Mouse (Mus musculus) CH12.LX (cell line): ENCODE measurements around the gene Adgra1. TPM values are rescaled to one million over a fixed set of nuclear protein-coding genes. Genes with fewer than 3 reads are reported as not detected.

Experiments
- DNase-seq: peaks from one replicate; pipeline ENCODE4 v3.0.0-alpha.2; 2013; ENCODE audit errors: extremely low read depth
- H3K27ac ChIP-seq: 2 replicates; pipeline ENCODE4 v1.5.1; 2012; ENCODE audit warnings: low read depth, mild to moderate bottlenecking, control low read depth, moderate library complexity; ENCODE audit not compliant: insufficient read depth
- H3K27me3 ChIP-seq: replicated peaks from 2 replicates; pipeline ENCODE3; 2012; ENCODE audit warnings: inconsistent platforms
- H3K36me3 ChIP-seq, 2 experiments: replicated peaks in 1 of 2; 2 replicates each; pipeline versions ENCODE3 to v1.6.1; 2012; ENCODE audit warnings: inconsistent platforms in 1 of 2, low read length in 1 of 2, mild to moderate bottlenecking in 1 of 2, mixed read lengths in 1 of 2, moderate library complexity in 1 of 2; ENCODE audit not compliant: control insufficient read depth in 1 of 2, insufficient read depth in 1 of 2
- H3K4me1 ChIP-seq, 2 experiments: 2 replicates each; pipeline ENCODE4 v1.6.1; 2012; ENCODE audit warnings: inconsistent platforms in 1 of 2, moderate library complexity in 1 of 2; ENCODE audit not compliant: insufficient read depth in 2 of 2, control insufficient read depth in 1 of 2
- H3K4me2 ChIP-seq: 2 replicates; pipeline ENCODE4 v1.6.1; 2012; ENCODE audit warnings: low read depth, mild to moderate bottlenecking, control low read depth; ENCODE audit not compliant: poor library complexity, insufficient read depth, severe bottlenecking
- H3K4me3 ChIP-seq, 3 experiments: fragments of 150-350 bp in 1 of 3; sonication (generic) in 1 of 3; replicated peaks in 1 of 3; 2 replicates each; pipeline versions ENCODE3 to v1.5.1; 2011 to 2012; ENCODE audit warnings: low read depth in 2 of 3, low read length in 2 of 3, mild to moderate bottlenecking in 2 of 3, moderate library complexity in 2 of 3, control low read depth in 1 of 3, improper control_type of control experiment in 1 of 3, inconsistent platforms in 1 of 3, mixed read lengths in 1 of 3; ENCODE audit not compliant: poor library complexity in 1 of 3
- H3K79me2 ChIP-seq: replicated peaks from 2 replicates; pipeline ENCODE4 v1.6.1; 2012; ENCODE audit warnings: mild to moderate bottlenecking, moderate library complexity; ENCODE audit not compliant: control insufficient read depth, poor library complexity, insufficient read depth, severe bottlenecking; ENCODE audit errors: extremely low read depth
- H3K9ac ChIP-seq: 2 replicates; pipeline ENCODE4 v1.6.1; 2012; ENCODE audit warnings: low read depth, mild to moderate bottlenecking, control low read depth, moderate library complexity; ENCODE audit not compliant: insufficient read depth
- H3K9me3 ChIP-seq: replicated peaks from 2 replicates; pipeline ENCODE3; 2012; ENCODE audit warnings: low read length, inconsistent platforms, mixed read lengths
- BHLHE40 ChIP-seq: IDR thresholded peaks from 2 replicates; pipeline ENCODE4 v1.6.1; 2011; ENCODE audit warnings: mild to moderate bottlenecking, low read depth, low read length, improper control_type of control experiment
- CHD2 ChIP-seq: IDR thresholded peaks from 2 replicates; pipeline ENCODE4 v1.6.1; 2011; ENCODE audit warnings: low read length, improper control_type of control experiment
- CTCF ChIP-seq, 2 experiments: IDR thresholded peaks in 1 of 2; conservative IDR thresholded peaks in 1 of 2; 2 replicates each; pipeline ENCODE4 v1.5.1; 2011 to 2012; ENCODE audit warnings: low read depth in 2 of 2, low read length in 2 of 2, improper control_type of control experiment in 1 of 2, inconsistent platforms in 1 of 2, mild to moderate bottlenecking in 1 of 2, moderate library complexity in 1 of 2
- E2F4 ChIP-seq: IDR thresholded peaks from 2 replicates; pipeline ENCODE4 v1.6.1; 2011; ENCODE audit warnings: low read depth, low read length, improper control_type of control experiment; ENCODE audit not compliant: insufficient replicate concordance
- ELF1 ChIP-seq: IDR thresholded peaks from 2 replicates; pipeline ENCODE4 v1.6.1; 2014; ENCODE audit warnings: low read depth, mild to moderate bottlenecking, inconsistent platforms, low read length, improper control_type of control experiment
- EP300 ChIP-seq: IDR thresholded peaks from 2 replicates; pipeline ENCODE4 v1.6.1; 2011; ENCODE audit warnings: low read length, improper control_type of control experiment
- HCFC1 ChIP-seq: IDR thresholded peaks from 2 replicates; pipeline ENCODE4 v1.6.1; 2012; ENCODE audit warnings: low read depth, mild to moderate bottlenecking, inconsistent platforms, low read length, improper control_type of control experiment
- JUN ChIP-seq: IDR thresholded peaks from 2 replicates; pipeline ENCODE4 v1.6.1; 2011; ENCODE audit warnings: low read depth, mild to moderate bottlenecking, low read length, improper control_type of control experiment, moderate library complexity; ENCODE audit not compliant: insufficient read depth
- JUND ChIP-seq: conservative IDR thresholded peaks from 2 replicates; pipeline ENCODE4 v1.6.1; 2011; ENCODE audit warnings: low read depth, low read length, improper control_type of control experiment
- KAT2A ChIP-seq: IDR thresholded peaks from 2 replicates; pipeline ENCODE4 v1.6.1; 2012; ENCODE audit warnings: low read length, improper control_type of control experiment, inconsistent platforms; ENCODE audit not compliant: insufficient replicate concordance
- MAFK ChIP-seq: IDR thresholded peaks from 2 replicates; pipeline ENCODE4 v1.6.1; 2011; ENCODE audit warnings: low read length, improper control_type of control experiment; ENCODE audit not compliant: insufficient replicate concordance
- MAX ChIP-seq: IDR thresholded peaks from 2 replicates; pipeline ENCODE4 v1.6.1; 2011; ENCODE audit warnings: low read length, improper control_type of control experiment
- NRF1 ChIP-seq: IDR thresholded peaks from 2 replicates; pipeline ENCODE4 v1.6.1; 2014; ENCODE audit warnings: low read depth, mild to moderate bottlenecking, inconsistent platforms, low read length, improper control_type of control experiment, moderate library complexity
- POLR2A ChIP-seq: IDR thresholded peaks from 2 replicates; pipeline ENCODE4 v1.6.1; 2011; ENCODE audit warnings: low read depth, mild to moderate bottlenecking, improper control_type of control experiment, low read length
- POLR2AphosphoS2 ChIP-seq: IDR thresholded peaks from 2 replicates; pipeline ENCODE4 v1.6.1; 2011; ENCODE audit warnings: low read depth, low read length, improper control_type of control experiment
- RAD21 ChIP-seq: IDR thresholded peaks from 2 replicates; pipeline ENCODE4 v1.6.1; 2011; ENCODE audit warnings: low read depth, mild to moderate bottlenecking, low read length, improper control_type of control experiment, moderate library complexity
- RCOR1 ChIP-seq: conservative IDR thresholded peaks from 2 replicates; pipeline ENCODE4 v1.6.1; 2012; ENCODE audit warnings: low read depth, mild to moderate bottlenecking, inconsistent platforms, low read length, improper control_type of control experiment
- SIN3A ChIP-seq: IDR thresholded peaks from 2 replicates; pipeline ENCODE4 v1.6.1; 2012; ENCODE audit warnings: low read length, improper control_type of control experiment, inconsistent platforms
- SMC3 ChIP-seq: IDR thresholded peaks from 2 replicates; pipeline ENCODE4 v1.6.1; 2011; ENCODE audit warnings: low read depth, low read length, improper control_type of control experiment
- TBP ChIP-seq: conservative IDR thresholded peaks from 2 replicates; pipeline ENCODE4 v1.6.1; 2011; ENCODE audit warnings: low read depth, low read length, improper control_type of control experiment
- UBTF ChIP-seq: IDR thresholded peaks from 2 replicates; pipeline ENCODE4 v1.6.1; 2012; ENCODE audit warnings: low read depth, mild to moderate bottlenecking, inconsistent platforms, low read length, improper control_type of control experiment, moderate library complexity
- USF2 ChIP-seq: conservative IDR thresholded peaks from 2 replicates; pipeline ENCODE4 v1.6.1; 2011; ENCODE audit warnings: low read depth, low read length, improper control_type of control experiment
- ZC3H11A ChIP-seq: IDR thresholded peaks from 2 replicates; pipeline ENCODE4 v1.6.1; 2012; ENCODE audit warnings: low read depth, mild to moderate bottlenecking, inconsistent platforms, low read length, improper control_type of control experiment
- ZNF384 ChIP-seq: IDR thresholded peaks from 2 replicates; pipeline ENCODE4 v1.6.1; 2012; ENCODE audit warnings: low read depth, low read length, improper control_type of control experiment, inconsistent platforms
- dilution Hi-C: fragments of 300-500 bp; cut with MboI; formaldehyde crosslinking; loops from 2 replicates; pipeline ENCODE4 v1.14.3; 2020; ENCODE audit warnings: low sequenced_read_pairs; ENCODE audit not compliant: extremely low pct_unique_long_range_greater_than_20kb, extremely low pct_ligation_motif_present
- in situ Hi-C: fragments of 300-500 bp; cut with MboI; formaldehyde crosslinking; loops from 3 replicates; pipeline ENCODE4 v1.14.3; 2019; ENCODE audit warnings: low sequenced_read_pairs, low pct_ligation_motif_present, low pct_unique_long_range_greater_than_20kb, mixed read lengths
- polyA plus RNA-seq: library from polyadenylated mRNA; unstranded; fragments of >175 nt; gene quantifications from 2 replicates; pipeline ENCODE4 v1.2.1, GENCODE M21; 2012; ENCODE audit warnings: low read depth; ENCODE audit not compliant: insufficient read length
- total RNA-seq, 2 experiments: library from RNA; depleted of rRNA; stranded (reverse); fragments of 300-350 nt in 1 of 2; fragments of >200 nt in 1 of 2; gene quantifications; 2 replicates each; pipeline ENCODE4 v1.2.3; 2012 to 2014

Adgra1 gene
- total and polyA plus RNA-seq, 3 experiments = not detected

GRCm38 (mm10) chr7:139813577-139814207 is 20.3 kb upstream of the Adgra1 start:
- TF ChIP-seq ELF1 (no peak), JUND (no peak), HCFC1 (no peak), SIN3A (no peak), ZNF384 (no peak), RAD21 (no peak), MAX (no peak), USF2 (no peak), BHLHE40 (no peak), RCOR1 (no peak), SMC3 (no peak), JUN (no peak), POLR2AphosphoS2 (no peak), E2F4 (no peak), POLR2A (no peak)
- Histone ChIP-seq H3K27ac (no peak overlapping the region), H3K4me2 (no peak overlapping the region), H3K9me3 (no peaks in the 10 kb centered on the region), H3K4me3 (no peak overlapping the region), H3K36me3 (no peaks in the 10 kb centered on the region), H3K27me3 (peaks cover 26% of the 10 kb centered on the region), H3K4me1 (no peaks in the 10 kb centered on the region), H3K79me2 (no peaks in the 10 kb centered on the region), H3K9ac (no peak overlapping the region)
- in situ Hi-C loops (no loop called here), dilution Hi-C loops (no loop called here)
- DNase-seq = no peak

- no peaks in the 10 kb centered on the region for H3K36me3 ChIP-seq
- H3K27me3 ChIP-seq = peaks cover 45% of the 10 kb centered on the region
- H3K27ac ChIP-seq = no peak overlapping the region
- no peak overlapping the region for H3K4me3 ChIP-seq
- no peaks in the 10 kb centered on the region for H3K4me1 ChIP-seq
- H3K9ac ChIP-seq = no peak overlapping the region
- H3K9me3 ChIP-seq = no peaks in the 10 kb centered on the region
- H3K79me2 ChIP-seq = no peaks in the 10 kb centered on the region
- dilution Hi-C loops (no loop called here), in situ Hi-C loops (no loop called here)
- no peak for DNase-seq
- H3K4me2 ChIP-seq = no peak overlapping the region
- no peak for TF ChIP-seq E2F4
- no peak for TF ChIP-seq CTCF (conservative IDR thresholded peaks at IDR 0.05 in 1 of 2, IDR thresholded peaks at IDR 0.05 in 1 of 2; ENCODE audit: low read depth in 2 of 2, low read length in 2 of 2)
- no peak for TF ChIP-seq ZC3H11A
- no peak for TF ChIP-seq SIN3A
- TF ChIP-seq ELF1 = no peak
- TF ChIP-seq KAT2A = no peak
- TF ChIP-seq UBTF = no peak
- TF ChIP-seq MAFK = no peak
- no peak for TF ChIP-seq TBP
- no peak for TF ChIP-seq NRF1
- TF ChIP-seq CHD2 = no peak
- TF ChIP-seq EP300 = no peak
These were observed 11.5 kb upstream of the Adgra1 start for GRCm38 (mm10) chr7:139822301-139823010.
